34 mouse cellular contexts compared by ENCODE assay signal in genomic region chr13:58411073-58411472, GRCm38 (mm10). TPM values are rescaled to one million over a fixed set of nuclear protein-coding genes. Genes with fewer than 3 reads are reported as not detected.
"Had no signal": no experiment of that assay in that cellular context is flagged by ENCODE, and none has a peak within 500 bp of the region (broad histone marks: within the 10 kb centered on the region; RNA-seq: fewer than 3 reads in every experiment).

No protein-coding gene starts in this region.

- DNase-seq: heart, postnatal 10 days; heart, postnatal 14 days; heart, postnatal 36 days; heart, postnatal 4 days; kidney, adult 18-20 months; kidney, adult 2 months; kidney, adult 8-10 months; kidney, adult 9 months; kidney, postnatal 10 days; kidney, postnatal 14 days; kidney, postnatal 25 days; kidney, postnatal 4 days; layer of hippocampus, adult 9-11 months; layer of hippocampus, postnatal 36 days had no signal

- H3K27ac ChIP-seq: heart, embryonic 10.5 days; heart, embryonic 13.5 days; heart, embryonic 15.5 days; hindbrain, embryonic 10.5 days; hindbrain, embryonic 12.5 days; hindbrain, embryonic 13.5 days; hindbrain, embryonic 14.5 days; hindbrain, embryonic 15.5 days; hindbrain, postnatal 0 days; intestine, embryonic 15.5 days; kidney, embryonic 15.5 days; kidney, postnatal 0 days; layer of hippocampus, adult 2 months had no signal

- ATAC-seq: hindbrain, embryonic 16.5 days; hindbrain, postnatal 0 days; inflammation-experienced regulatory T-cells, adult 6 months; intestine, embryonic 15.5 days; intestine, embryonic 16.5 days; intestine, postnatal 0 days had no signal

- H3K4me3 ChIP-seq: heart, embryonic 10.5 days; heart, embryonic 12.5 days; heart, embryonic 13.5 days; heart, embryonic 15.5 days; hindbrain, embryonic 10.5 days; hindbrain, embryonic 12.5 days; hindbrain, embryonic 13.5 days; hindbrain, embryonic 15.5 days; intestine, embryonic 15.5 days; kidney, embryonic 15.5 days; layer of hippocampus, adult 2 months had no signal

- H3K9me3 ChIP-seq: heart, embryonic 10.5 days; hindbrain, embryonic 12.5 days; hindbrain, embryonic 15.5 days; kidney, embryonic 15.5 days had no signal

- H3K27me3 ChIP-seq: heart, embryonic 12.5 days; heart, embryonic 13.5 days; heart, embryonic 15.5 days; hindbrain, embryonic 12.5 days; hindbrain, embryonic 13.5 days; hindbrain, embryonic 15.5 days; intestine, embryonic 15.5 days; kidney, embryonic 15.5 days had no signal

- H3K4me2 ChIP-seq: heart, embryonic 11.5 days; heart, embryonic 12.5 days; heart, embryonic 13.5 days; heart, embryonic 15.5 days; hindbrain, embryonic 12.5 days; hindbrain, embryonic 13.5 days; hindbrain, embryonic 14.5 days; hindbrain, embryonic 15.5 days; intestine, embryonic 15.5 days; kidney, embryonic 15.5 days had no signal

- H3K9ac ChIP-seq: heart, embryonic 12.5 days; heart, embryonic 13.5 days; heart, embryonic 15.5 days; hindbrain, embryonic 12.5 days; hindbrain, embryonic 13.5 days; hindbrain, embryonic 14.5 days; hindbrain, embryonic 15.5 days; intestine, embryonic 15.5 days; kidney, embryonic 15.5 days had no signal

- H3K4me1 ChIP-seq: heart, embryonic 10.5 days; heart, embryonic 12.5 days; hindbrain, embryonic 10.5 days; hindbrain, embryonic 12.5 days; hindbrain, embryonic 15.5 days; intestine, embryonic 15.5 days had no signal

RNA-seq across cellular contexts. Expression of gene Kif27, which starts 52.2 kb away (rescaled TPM):
- total RNA-seq: hematopoietic stem cell, adult 5-6 weeks had no signal
- polyA plus RNA-seq: inflammation-experienced regulatory T-cells, adult 6 months had no signal
